Mouse (Mus musculus): ENCODE measurements around the gene Itga2. TPM values are rescaled to one million over a fixed set of nuclear protein-coding genes. Genes with fewer than 3 reads are reported as not detected.

Itga2 gene
- polyA plus RNA-seq, 1 experiment from 2014 or later: 1.7 TPM

GRCm38 (mm10) chr13:114818513-114818912 lies 113.4 kb downstream of the Itga2 start:
- 22% methylated on average over 9 of the region's 9 CpGs for WGBS
- H3K27ac ChIP-seq: no peak overlapping the region
- H3K4me3 ChIP-seq: peak overlapping the region; percentile 70

DNA sequence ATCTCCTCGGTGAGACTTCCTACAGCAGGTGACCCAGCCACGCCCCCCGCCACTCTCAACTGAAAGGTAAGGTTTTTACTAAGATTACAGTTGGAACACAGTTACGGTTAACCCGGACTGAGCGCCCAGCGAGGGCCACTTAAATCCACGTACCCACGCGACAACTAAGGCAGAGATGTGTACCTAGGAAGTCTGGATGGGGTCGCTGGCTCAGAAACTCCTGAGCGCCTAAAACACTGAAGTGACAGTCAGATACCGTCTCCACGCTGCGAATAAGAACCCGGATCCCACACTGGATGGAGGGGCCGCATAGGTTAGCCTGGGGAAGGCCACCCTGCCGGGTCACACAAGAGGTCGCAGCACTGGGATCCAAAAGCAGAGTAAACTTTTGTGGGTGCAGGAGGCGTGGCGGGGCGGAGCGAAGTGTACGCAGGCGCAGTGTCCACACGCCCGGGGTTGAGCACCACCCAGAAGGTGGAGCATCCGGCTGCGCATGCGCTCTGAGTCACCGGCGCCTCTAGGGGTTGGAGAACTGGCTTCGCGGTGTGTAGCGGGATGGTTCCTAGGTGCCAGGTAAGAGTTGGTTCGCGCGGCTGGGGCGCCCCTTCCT lies 114.0 kb downstream of the Itga2 start, which contains the start of gene Mocs2:
Mocs2 (plus strand) TSS at position 486 of the 610 bp plus-strand sequence.
- H3K9me3 ChIP-seq (replicated peaks): no peaks in the 10 kb centered on the region
- WGBS: under 1% methylated on average over 39 of the region's 39 CpGs
- H3K9ac ChIP-seq: peak within 1 kb of the TSS; percentile 66
- peak within 1 kb of the TSS; percentile 70 for H3K4me3 ChIP-seq
- H3K27ac ChIP-seq: no peak within 1 kb of the TSS
- peak within 1 kb of the TSS; percentile 87 for H3K4me2 ChIP-seq
- peaks cover 3% of the 10 kb centered on the region; the same call in 1 of the 2 replicates for H3K36me3 ChIP-seq
- H3K4me1 ChIP-seq (replicated peaks): peaks cover 8% of the 10 kb centered on the region
- no peaks in the 10 kb centered on the region for H3K27me3 ChIP-seq
- peak; percentile 96 for ATAC-seq (replicated peaks; ENCODE audit: insufficient number of reproducible peaks, insufficient read depth, low FRiP score, low read depth)

More at GRCm38 (mm10) chr13:114818513-114818912, 113.4 kb downstream of the Itga2 start:
- Histone ChIP-seq H3K4me1 (replicated peaks) (peaks cover 8% of the 10 kb centered on the region), H3K9me3 (replicated peaks) (no peaks in the 10 kb centered on the region), H3K27me3 (no peaks in the 10 kb centered on the region), H3K9ac (peak overlapping the region; percentile 66), H3K36me3 (peaks cover 3% of the 10 kb centered on the region; the same call in 1 of the 2 replicates), H3K4me2 (peak overlapping the region; percentile 87)
- 0 out of 2 replicates have a peak, but pooled peaks have one; percentile 64 for ATAC-seq (replicated peaks; ENCODE audit: insufficient number of reproducible peaks, insufficient read depth, low FRiP score, low read depth)

DNA sequence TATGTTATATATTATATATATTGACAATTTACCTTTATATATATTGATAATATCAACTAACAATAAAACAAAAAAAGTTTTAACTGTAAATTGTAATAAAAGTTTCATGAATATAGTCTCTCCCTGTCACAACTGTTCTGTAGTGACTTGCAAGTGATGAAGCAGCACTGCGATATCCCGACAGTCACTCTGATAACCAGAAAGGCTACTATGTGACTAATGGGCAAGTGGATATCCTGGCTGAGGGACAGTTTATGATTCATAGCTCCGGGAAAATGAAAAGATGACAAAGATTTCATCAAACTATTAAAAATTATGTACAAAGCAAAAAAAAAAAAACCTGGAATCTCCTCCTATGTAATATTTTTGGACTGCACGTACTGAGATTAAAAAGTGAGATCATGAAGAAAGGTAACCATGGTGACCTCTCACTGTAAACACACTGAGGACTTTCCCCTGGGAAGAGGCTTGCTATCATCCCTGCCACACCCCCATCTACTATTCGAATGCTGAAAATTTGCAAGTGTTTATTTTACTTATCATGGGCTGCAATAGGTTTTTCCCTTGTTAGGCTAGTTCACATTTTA lies 122.2 kb downstream of the Itga2 start:
- Histone ChIP-seq H3K27me3 (no peaks in the 10 kb centered on the region), H3K9me3 (replicated peaks) (no peaks in the 10 kb centered on the region), H3K36me3 (no peaks in the 10 kb centered on the region), H3K9ac (no peak overlapping the region), H3K27ac (no peak overlapping the region), H3K4me3 (no peak overlapping the region), H3K4me1 (replicated peaks) (no peaks in the 10 kb centered on the region), H3K4me2 (no peak overlapping the region)
- 51% methylated on average over 5 of the region's 5 CpGs for WGBS
- ATAC-seq (replicated peaks; ENCODE audit: insufficient number of reproducible peaks, insufficient read depth, low FRiP score, low read depth): no peak

- H3K27ac ChIP-seq: no peak overlapping the region
- H3K4me3 ChIP-seq: no peak overlapping the region
- H3K9ac ChIP-seq: no peak overlapping the region
- no peak overlapping the region for H3K4me2 ChIP-seq
- no peaks in the 10 kb centered on the region for H3K36me3 ChIP-seq
- 71% methylated on average over 2 of the region's 2 CpGs for WGBS
- no peaks in the 10 kb centered on the region for H3K9me3 ChIP-seq (replicated peaks)
- H3K27me3 ChIP-seq: no peaks in the 10 kb centered on the region
- ATAC-seq (replicated peaks; ENCODE audit: insufficient number of reproducible peaks, insufficient read depth, low FRiP score, low read depth): no peak
- H3K4me1 ChIP-seq (replicated peaks): no peaks in the 10 kb centered on the region
These were observed 128.9 kb downstream of the Itga2 start for GRCm38 (mm10) chr13:114802971-114803370.

DNA sequence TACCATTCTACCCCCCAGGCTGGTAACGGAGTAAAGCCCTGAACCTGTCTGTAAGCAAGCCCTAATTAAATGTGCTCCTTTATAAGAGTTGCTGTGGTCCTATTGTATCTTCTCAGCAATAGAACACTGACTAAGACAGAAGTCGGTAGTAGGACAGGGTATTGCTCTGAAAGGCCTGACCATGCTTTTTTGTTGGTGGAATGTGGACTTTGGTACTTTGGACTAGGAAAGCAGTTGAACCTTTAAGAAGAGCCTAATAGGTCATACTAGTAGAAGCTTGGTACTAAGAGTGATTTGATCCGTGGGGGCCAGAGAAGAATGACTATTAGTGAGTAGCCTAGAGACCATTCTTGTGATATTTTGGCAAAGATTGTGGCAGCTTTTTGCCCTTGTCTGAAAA lies 130.0 kb downstream of the Itga2 start:
- Histone ChIP-seq H3K9me3 (replicated peaks) (no peaks in the 10 kb centered on the region), H3K27me3 (no peaks in the 10 kb centered on the region), H3K4me3 (no peak overlapping the region), H3K4me1 (replicated peaks) (no peaks in the 10 kb centered on the region), H3K4me2 (no peak overlapping the region), H3K9ac (no peak overlapping the region), H3K36me3 (no peaks in the 10 kb centered on the region), H3K27ac (no peak overlapping the region)
- no peak for ATAC-seq (replicated peaks; ENCODE audit: insufficient number of reproducible peaks, insufficient read depth, low FRiP score, low read depth)
- 69% methylated on average over 3 of the region's 3 CpGs for WGBS

GRCm38 (mm10) chr13:114793250-114794030 lies 138.5 kb downstream of the Itga2 start:
- Histone ChIP-seq H3K9me3 (replicated peaks) (no peaks in the 10 kb centered on the region), H3K27ac (no peak overlapping the region), H3K4me1 (replicated peaks) (no peaks in the 10 kb centered on the region), H3K36me3 (no peaks in the 10 kb centered on the region), H3K27me3 (no peaks in the 10 kb centered on the region), H3K9ac (no peak overlapping the region), H3K4me2 (no peak overlapping the region), H3K4me3 (no peak overlapping the region)
- ATAC-seq (replicated peaks; ENCODE audit: insufficient number of reproducible peaks, insufficient read depth, low FRiP score, low read depth): no peak
- WGBS: 40% methylated on average over 6 of the region's 6 CpGs

DNA sequence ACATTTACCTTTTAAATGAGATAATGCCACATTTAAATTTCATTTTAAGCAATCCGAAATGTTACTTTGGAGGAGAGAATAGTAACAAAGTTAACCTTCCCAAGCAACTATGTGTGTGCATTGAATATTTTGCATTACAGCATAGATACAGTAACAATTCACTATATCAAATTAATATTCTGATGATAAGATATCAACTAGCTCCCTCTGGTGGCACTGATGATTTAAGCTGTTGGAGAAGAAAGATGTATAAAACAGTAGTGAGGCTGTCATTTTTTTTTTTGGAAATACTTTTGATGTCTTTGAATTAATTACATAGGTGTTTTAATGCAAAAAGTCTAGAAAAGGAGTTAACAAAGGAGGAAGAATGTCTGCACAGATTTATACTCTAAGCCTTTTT lies 140.4 kb downstream of the Itga2 start:
- H3K4me2 ChIP-seq: no peak overlapping the region
- no peak for ATAC-seq (replicated peaks; ENCODE audit: insufficient number of reproducible peaks, insufficient read depth, low FRiP score, low read depth)
- H3K4me3 ChIP-seq: no peak overlapping the region
- H3K4me1 ChIP-seq (replicated peaks): no peaks in the 10 kb centered on the region
- H3K9me3 ChIP-seq (replicated peaks): no peaks in the 10 kb centered on the region
- H3K27me3 ChIP-seq: no peaks in the 10 kb centered on the region
- WGBS: 85% methylated on average over 1 of the region's 1 CpGs
- no peak overlapping the region for H3K27ac ChIP-seq
- no peak overlapping the region for H3K9ac ChIP-seq
- no peaks in the 10 kb centered on the region for H3K36me3 ChIP-seq

Other genes with a start within 250 kb of the Itga2 start
- 62.5 and 62.7 TPM in 2 replicates for gene Mocs2, start 113.9 kb downstream of the Itga2 start, polyA plus RNA-seq (2015; fragmentation: Nextera tagmentation; extraction: Ambion mirVana)
- gene Pelo, start 158.1 kb upstream of the Itga2 start, polyA plus RNA-seq (2015; fragmentation: Nextera tagmentation; extraction: Ambion mirVana): 4.7 and 5.5 TPM in 2 replicates
- 6.0 and 8.9 TPM in 2 replicates for gene Gm49395, start 169.8 kb upstream of the Itga2 start, polyA plus RNA-seq (2015; fragmentation: Nextera tagmentation; extraction: Ambion mirVana)
- gene Itga1, start 169.9 kb upstream of the Itga2 start, polyA plus RNA-seq (2015; fragmentation: Nextera tagmentation; extraction: Ambion mirVana): 23.5 and 25.6 TPM in 2 replicates